Mouse (Mus musculus) left cerebral cortex, adult 2 months (tissue): ENCODE measurements at regions not wholly inside any gene's neighbourhood (a gene's known extent, or its start where the extent isn't known, plus 50 kb on each side); places are given as distances from the start of the nearest gene placed in this dataset.
A peak's percentile ranks its signal among the peaks of the same experiment; 100 is the strongest.

Experiments
- DNase-seq, 2 experiments: peaks; one replicate each; pipeline ENCODE4 v3.0.0; 2021 to 2022; ENCODE audit warnings: low spot score in 2 of 2, mixed read lengths in 1 of 2; ENCODE audit errors: extremely low spot score in 1 of 2
- H3K27ac ChIP-seq: fragments of 200-600 bp; 2 replicates; pipeline ENCODE4 v1.8.1; 2022
- H3K4me3 ChIP-seq: fragments of 200-600 bp; 2 replicates; pipeline ENCODE4 v1.8.1; 2022
- CTCF ChIP-seq: fragments of 200-600 bp; IDR thresholded peaks from 2 replicates; pipeline ENCODE4 v1.8.1; 2022; ENCODE audit warnings: antibody characterized with exemption, mild to moderate bottlenecking, moderate library complexity
- intact Hi-C: fragments of 180-260 bp; cut with DNase I; formaldehyde crosslinking; loops from one replicate; pipeline ENCODE4 v1.15.1; 2025

DNA sequence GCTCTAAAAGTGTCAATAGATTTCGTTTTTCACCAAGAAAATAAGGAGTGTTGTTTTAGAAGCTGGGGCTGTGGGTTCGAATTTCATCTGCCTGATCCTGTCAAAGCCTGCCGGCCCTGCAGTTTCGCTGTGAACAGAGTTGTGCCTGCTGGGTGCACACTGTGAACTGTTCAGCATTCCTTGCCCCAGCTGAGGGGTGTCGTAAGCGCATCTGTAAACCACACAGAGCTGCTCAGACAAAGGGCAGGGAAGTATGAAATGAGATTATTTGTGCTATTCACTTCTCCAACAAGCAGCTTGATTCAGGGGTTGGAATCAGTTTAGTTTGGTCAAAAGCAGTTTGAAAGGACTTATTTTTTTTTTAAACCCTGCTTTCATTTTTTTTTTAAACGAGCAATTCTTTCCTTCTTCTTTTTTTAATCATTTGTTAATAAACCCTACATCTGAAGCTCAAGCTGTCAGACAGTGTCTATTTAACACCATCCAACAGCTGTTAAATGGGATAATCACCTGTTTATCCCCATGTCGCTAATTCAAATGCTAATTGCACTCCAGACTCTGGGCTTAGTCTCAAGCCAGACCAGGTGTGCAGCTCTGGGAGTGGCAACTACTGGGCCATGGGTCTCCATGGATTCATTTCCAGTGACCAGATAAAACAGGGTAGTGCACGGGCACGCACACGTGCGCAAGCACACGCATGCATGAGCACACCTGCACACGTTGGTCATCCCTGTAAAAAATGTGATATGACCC is 172.2 kb downstream of the Ly86 start:
- no peak overlapping the region for H3K4me3 ChIP-seq
- no peak for DNase-seq
- intact Hi-C loops = no loop called here
- no peak for TF ChIP-seq CTCF
- H3K27ac ChIP-seq = no peak overlapping the region

DNA sequence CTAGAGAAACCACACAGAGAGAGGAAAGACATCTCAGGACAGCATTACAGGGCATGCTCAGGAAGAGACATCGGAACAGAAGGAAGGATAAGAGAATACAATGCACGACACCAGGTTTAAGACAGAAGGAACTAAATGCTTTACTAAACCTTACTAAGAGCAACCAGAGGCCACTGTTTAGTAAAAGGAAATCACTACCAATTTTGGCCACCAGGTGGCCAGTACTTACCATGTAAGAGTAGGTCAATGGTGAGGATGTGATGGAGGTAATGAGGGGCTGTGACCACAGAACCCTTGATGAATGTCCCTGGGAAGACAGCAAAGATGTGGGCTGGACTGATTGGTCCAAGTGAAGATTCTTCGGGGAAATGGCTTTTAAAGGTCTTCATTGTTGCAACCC is 174.9 kb downstream of the Ly86 start:
- peak; percentile 39 for TF ChIP-seq CTCF
- no peak for DNase-seq
- intact Hi-C loops = no loop called here

DNA sequence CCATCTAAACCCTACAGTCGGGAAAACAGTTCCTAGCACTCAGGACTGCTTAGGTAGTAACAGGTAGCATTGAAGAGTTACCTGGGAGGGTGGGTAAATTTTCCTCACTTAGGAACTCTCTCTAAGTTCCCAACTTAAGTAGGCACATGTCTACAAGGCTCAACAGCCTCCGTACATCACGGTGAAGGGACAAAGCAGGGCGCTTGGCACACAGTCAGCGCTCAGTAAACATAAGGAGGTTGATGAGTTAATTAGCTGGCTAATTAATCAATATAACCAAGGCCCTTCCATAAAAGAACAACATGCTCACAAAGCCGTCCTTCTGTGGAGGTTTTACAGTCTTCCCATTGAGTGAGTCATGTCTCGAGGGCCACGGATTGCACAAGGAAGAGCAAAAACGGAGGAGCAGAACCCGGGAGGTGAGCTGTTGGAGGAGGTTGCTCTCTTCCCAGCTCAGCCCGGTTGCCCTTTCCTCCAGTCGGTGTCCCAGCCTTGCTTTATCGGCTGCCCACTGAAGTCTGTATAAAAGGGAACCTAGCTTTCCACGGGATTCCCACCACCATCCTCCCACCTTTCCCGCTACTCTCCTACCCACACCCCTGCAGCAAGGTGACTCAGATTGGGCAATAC is 180.2 kb downstream of the Ly86 start:
- intact Hi-C loops = no loop called here
- no peak for TF ChIP-seq CTCF
- DNase-seq = no peak
- no peak overlapping the region for H3K4me3 ChIP-seq
- no peak overlapping the region for H3K27ac ChIP-seq

More for the DNA sequence above, 174.9 kb downstream of the Ly86 start:
- Histone ChIP-seq H3K27ac (no peak overlapping the region), H3K4me3 (no peak overlapping the region)

DNA sequence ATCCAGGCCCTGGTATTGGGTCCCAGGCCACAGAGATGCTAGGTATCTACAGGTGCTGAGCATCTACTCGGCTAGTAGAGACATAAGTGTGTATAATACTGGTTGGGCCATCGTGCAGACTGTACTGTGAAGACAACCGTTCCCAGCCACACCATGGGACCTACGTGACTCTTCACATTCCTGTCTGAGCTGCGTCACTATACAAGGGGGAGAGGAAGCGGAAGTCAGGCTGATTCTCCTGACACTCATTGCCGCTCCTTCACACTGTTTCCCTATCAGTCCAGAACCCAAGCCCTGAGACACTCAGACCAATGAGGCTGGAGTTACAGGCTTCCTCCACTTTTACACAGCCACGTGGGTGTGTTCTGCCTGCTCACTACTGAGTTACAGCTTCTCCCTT is 181.1 kb downstream of the Ly86 start:
- no peak for DNase-seq
- H3K27ac ChIP-seq = no peak overlapping the region
- H3K4me3 ChIP-seq = no peak overlapping the region
- no peak for TF ChIP-seq CTCF
- intact Hi-C loops = no loop called here

DNA sequence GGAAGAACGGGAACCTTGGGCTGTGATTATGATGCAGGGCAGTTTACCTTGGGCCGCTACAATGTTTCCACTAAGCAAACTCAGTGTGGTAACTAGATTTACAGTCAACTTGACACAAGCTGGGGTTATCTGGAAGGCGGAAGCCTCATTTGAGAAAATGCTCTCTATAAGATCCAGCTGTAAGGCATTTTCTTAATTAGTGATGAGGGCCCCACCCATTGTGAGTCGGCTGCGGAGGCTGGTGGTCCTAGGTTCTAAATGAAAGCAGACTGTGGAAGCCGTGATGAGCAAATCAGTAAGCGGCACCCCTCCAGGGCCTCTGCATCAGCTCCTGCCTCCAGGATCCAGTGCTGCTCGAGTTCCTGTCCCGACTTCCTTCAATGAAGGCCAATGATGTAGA is 183.4 kb downstream of the Ly86 start:
- intact Hi-C loops = no loop called here
- no peak for DNase-seq
- no peak for TF ChIP-seq CTCF
- no peak overlapping the region for H3K4me3 ChIP-seq
- no peak overlapping the region for H3K27ac ChIP-seq

DNA sequence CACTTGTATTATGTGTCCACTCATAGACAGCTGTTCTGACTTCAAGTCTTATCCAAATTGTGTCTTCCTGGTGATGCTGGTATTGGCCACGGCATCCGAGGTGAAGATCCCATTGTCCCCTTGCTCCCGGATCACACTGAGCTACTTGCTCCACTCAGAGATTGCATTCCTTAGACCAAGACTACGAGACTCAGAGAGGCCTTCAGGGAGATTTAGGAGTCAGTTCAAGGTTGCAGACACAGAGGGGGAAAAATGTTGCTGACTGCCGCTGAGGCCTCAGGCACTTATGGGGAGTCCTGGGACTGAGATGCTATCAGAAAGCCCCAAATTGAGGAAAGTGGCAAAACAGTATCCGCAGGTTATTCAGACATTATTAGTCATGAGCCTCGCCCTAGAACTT is 183.9 kb downstream of the Ly86 start:
- intact Hi-C loops = no loop called here
- TF ChIP-seq CTCF = no peak
- H3K27ac ChIP-seq = no peak overlapping the region
- DNase-seq = no peak
- no peak overlapping the region for H3K4me3 ChIP-seq

DNA sequence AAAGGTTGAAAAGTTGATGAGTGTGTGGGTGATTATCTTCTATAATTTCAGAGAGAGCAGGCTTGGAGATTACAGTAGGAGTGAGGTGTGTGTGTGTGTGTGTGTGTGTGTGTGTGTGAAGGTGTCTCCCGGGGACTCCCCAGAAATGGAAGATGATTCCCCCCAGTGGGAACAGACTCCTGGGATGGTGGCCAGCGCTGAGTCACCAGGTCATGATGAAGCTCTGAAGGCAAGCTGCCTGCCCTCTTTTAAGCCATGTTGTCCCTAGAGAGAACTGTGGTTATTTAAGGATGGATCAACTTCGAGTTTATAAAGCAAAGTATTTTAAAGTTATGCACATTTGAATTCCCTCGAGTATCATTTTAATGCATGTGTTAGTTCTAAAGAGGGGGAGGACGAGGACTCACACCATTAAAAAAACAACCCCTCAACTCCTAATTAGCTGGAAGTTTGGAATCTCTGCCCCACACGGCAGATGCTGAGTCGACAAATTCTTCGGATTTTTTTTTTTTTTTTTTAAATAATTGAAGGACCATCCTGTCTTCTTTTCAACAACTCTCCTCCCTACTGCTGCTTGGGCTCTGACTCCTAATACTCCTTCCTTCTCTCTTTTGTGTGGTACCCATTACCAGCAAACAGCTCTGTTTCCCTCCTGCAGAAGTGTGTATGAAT is 186.6 kb downstream of the Ly86 start:
- intact Hi-C loops = no loop called here
- TF ChIP-seq CTCF = no peak
- Histone ChIP-seq H3K27ac (no peak overlapping the region), H3K4me3 (no peak overlapping the region)
- no peak for DNase-seq

DNA sequence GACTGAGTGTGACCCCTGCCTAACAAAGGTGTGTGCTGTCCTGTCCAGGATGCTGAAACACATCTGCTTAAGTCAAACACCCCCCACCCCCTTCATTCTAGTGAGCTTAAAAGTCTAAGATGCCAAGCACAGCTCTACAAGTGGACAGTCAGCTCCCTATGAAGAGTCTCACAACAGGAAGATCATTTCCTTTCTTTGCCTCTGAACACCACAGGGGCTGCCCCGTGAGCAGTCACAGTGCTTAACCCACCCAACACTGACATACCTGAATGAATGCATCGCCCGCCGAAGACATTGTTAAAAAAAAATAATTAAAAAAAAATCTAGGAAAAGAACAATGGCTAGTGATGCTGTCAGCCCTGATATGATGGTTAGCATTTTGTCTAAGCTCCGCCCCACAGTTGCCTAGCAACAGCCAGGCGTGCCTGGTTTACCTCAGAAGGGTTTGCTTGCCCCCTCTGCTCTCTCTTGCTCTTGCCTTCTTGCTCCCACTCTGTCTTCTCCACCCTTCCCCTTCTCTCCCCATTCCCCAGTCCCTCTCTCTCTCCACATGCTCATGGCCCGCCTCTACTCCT is 187.7 kb downstream of the Ly86 start:
- Histone ChIP-seq H3K4me3 (no peak overlapping the region), H3K27ac (no peak overlapping the region)
- intact Hi-C loops = no loop called here
- no peak for DNase-seq
- no peak for TF ChIP-seq CTCF

DNA sequence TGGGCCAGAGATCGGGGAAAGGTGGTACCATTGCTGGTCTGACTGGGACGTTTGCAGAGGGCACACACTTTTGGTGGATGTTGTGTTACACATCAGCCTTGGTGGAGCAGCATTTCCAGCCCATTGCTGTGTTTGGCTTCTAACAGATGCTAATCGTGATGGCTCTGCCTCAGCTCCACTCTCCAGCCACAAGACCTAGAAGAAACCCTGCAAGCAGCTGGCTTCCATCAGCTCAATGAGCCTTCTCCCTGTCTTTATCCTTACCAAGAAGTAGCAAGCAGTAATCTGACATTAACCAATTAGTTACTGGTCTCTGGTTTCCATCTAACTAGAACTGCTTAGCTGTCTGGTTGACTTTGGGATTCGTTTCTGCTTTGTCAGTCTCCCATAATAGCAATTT is 188.8 kb downstream of the Ly86 start:
- intact Hi-C loops = no loop called here
- H3K4me3 ChIP-seq = no peak overlapping the region
- no peak for DNase-seq
- TF ChIP-seq CTCF = no peak
- H3K27ac ChIP-seq = no peak overlapping the region

DNA sequence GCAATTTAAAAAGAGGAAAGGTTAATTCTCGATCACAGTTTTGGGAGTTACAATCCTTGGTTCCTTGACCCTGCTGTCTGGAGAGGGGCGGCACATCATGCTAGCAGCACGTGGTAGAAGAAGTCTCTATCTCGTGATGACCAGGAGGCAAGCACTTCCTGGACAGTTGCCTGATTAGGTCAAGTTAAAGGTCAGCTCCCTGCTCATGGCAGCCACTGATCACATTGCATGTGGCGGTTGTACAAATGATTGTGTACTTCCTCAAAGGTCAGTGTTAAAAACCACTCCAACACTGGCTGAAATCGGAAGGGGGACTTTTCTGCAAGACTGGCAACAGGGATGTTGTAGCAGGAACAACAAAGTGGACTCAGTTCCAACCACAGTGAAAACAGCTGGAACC is 192.3 kb downstream of the Ly86 start:
- no peak for DNase-seq
- Histone ChIP-seq H3K27ac (no peak overlapping the region), H3K4me3 (no peak overlapping the region)
- intact Hi-C loops = no loop called here
- no peak for TF ChIP-seq CTCF

DNA sequence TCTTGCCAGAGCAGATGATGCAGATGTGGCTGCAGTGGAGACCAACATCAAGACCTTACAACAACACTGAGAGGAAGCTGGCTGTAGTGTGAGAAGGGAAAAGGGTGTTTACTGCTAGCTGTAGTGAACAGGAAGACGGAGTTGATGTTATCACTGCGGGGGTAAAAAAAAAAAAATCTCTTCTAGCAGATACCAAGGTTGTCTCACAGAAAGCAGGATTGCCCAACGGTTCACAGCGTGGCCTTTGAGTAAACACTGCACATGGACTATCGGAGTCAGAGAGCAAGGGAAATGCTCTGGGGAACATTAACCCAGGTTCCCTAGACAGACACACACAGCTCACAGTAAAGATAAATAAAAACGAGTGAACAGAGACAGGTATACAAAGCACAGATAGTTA is 192.8 kb downstream of the Ly86 start:
- Histone ChIP-seq H3K4me3 (no peak overlapping the region), H3K27ac (no peak overlapping the region)
- no peak for DNase-seq
- intact Hi-C loops = no loop called here
- no peak for TF ChIP-seq CTCF

DNA sequence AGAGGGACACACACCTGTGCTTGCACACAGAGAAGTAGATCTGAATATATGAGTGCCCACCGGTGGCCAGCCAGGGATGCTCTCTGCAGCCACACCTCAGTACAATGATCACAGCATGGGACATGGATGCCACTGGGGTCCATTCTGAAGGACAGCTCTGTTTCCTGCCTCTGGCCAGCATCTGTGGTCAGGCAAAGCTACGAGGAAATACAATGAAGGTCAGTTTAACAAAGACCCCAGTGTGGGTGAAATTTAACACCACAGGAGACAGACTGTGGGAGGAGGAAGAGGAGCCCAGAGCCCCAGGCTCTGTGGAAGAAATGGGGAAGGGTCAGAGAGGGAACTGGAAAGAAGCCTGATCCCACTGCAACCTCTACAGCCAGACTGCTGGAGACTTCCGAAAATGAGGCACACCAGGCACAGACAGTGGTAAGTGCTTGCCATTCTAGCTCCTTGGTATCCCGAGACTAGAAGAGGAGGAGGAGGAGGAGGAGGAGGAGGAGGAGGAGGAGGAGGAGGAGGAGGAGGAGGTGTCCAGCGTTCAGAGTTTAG is 196.0 kb downstream of the Ly86 start:
- Histone ChIP-seq H3K4me3 (no peak overlapping the region), H3K27ac (no peak overlapping the region)
- no peak for DNase-seq
- no peak for TF ChIP-seq CTCF
- intact Hi-C loops = loop anchor here (5.0 kb wide), 1 partner anchor 54 kb away; no protein-coding TSS in a partner anchor
